Mouse (Mus musculus): ENCODE measurements at regions not wholly inside any gene's neighbourhood (a gene's known extent, or its start where the extent isn't known, plus 50 kb on each side); places are given as distances from the start of the nearest gene placed in this dataset.

DNA sequence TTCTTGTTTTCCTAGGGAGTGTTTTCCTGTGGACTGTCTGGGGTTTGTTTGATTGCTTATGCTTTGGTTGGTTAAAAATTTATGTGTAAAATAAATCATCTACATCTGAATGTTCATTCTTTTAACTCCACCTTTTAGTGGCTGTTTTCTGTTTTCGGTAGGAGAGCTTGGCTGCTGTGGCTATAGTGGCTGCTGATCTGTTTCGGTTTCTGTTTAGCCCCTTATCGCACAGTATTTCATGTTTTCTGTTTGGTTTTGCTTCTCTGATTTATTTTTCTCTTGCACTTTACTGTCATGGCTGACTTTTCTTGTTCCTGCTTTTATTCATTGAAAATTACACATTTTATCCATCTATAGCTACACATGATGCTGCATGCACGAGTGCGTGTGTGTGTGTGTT lies 206.0 kb upstream of the Hs6st1 start:
- H3K9me3 ChIP-seq (replicated peaks; ENCODE audit: insufficient read depth, low read length) = no peaks in the 10 kb centered on the region
- peak overlapping the region; percentile 57 for H3K9ac ChIP-seq (ENCODE audit: control insufficient read depth, low read depth, low read length, poor library complexity, severe bottlenecking)
- H3K79me2 ChIP-seq (ENCODE audit: control insufficient read depth, insufficient read depth, low read length, poor library complexity) = peaks cover 25% of the 10 kb centered on the region
- peaks cover 18 to 57% of the 10 kb centered on the region in 2 experiments for H3K4me1 ChIP-seq (ENCODE audit: control insufficient read depth in 1 of 2, insufficient read depth in 2 of 2, low read length in 2 of 2)
- peaks cover 0 to 58% of the 10 kb centered on the region in 2 experiments; a peak in 2 of 4 replicates for H3K36me3 ChIP-seq (ENCODE audit: control insufficient read depth in 1 of 2, insufficient read depth in 2 of 2, low read length in 2 of 2)
- H3K27ac ChIP-seq (ENCODE audit: control insufficient read depth, low read depth, low read length) = peak overlapping the region; percentile 94
- peak overlapping the region; percentile 18; a peak in 3 of 4 replicates for H3K4me3 ChIP-seq (ENCODE audit: control insufficient read depth in 1 of 2, insufficient read depth in 1 of 2, low read depth in 2 of 2, low read length in 2 of 2)
- DNase-seq (ENCODE audit: low read depth, low spot score) = no peak
- no peak for TF ChIP-seq MYC (IDR thresholded peaks at IDR 0.05; ENCODE audit: low read depth, low read length)
- TF ChIP-seq ETS1 (IDR thresholded peaks at IDR 0.05; ENCODE audit: low read depth, low read length) = peak; percentile 72
- no peak for TF ChIP-seq MAZ (IDR thresholded peaks at IDR 0.05; ENCODE audit: low read depth, low read length)
- TF ChIP-seq JUND (IDR thresholded peaks at IDR 0.05; ENCODE audit: low read depth, low read length) = no peak
- no peak for TF ChIP-seq RAD21 (IDR thresholded peaks at IDR 0.05; ENCODE audit: low read depth, low read length)
- TF ChIP-seq RCOR1 (IDR thresholded peaks at IDR 0.05; ENCODE audit: low read depth, low read length) = no peak
- TF ChIP-seq SIN3A (IDR thresholded peaks at IDR 0.05; ENCODE audit: low read length) = no peak; the same call in 1 of the 2 replicates
- no peak for TF ChIP-seq TAL1 (IDR thresholded peaks at IDR 0.05; ENCODE audit: low read length)
- no peak for TF ChIP-seq TBP (IDR thresholded peaks at IDR 0.05; ENCODE audit: low read depth, low read length)
- TF ChIP-seq EP300 (IDR thresholded peaks at IDR 0.05; ENCODE audit: low read depth in 1 of 2, low read length in 2 of 2) = peak in 1 of 2 experiments; percentile 33; a peak in 1 of 4 replicates
- TF ChIP-seq MYB (IDR thresholded peaks at IDR 0.05; ENCODE audit: low read depth, low read length) = no peak
- TF ChIP-seq POLR2A (IDR thresholded peaks at IDR 0.05; ENCODE audit: control insufficient read depth in 1 of 2, insufficient read depth in 1 of 2, low read depth in 1 of 2, low read length in 2 of 2, poor library complexity in 1 of 2) = no peak
- no peak for TF ChIP-seq MAX (IDR thresholded peaks at IDR 0.05; ENCODE audit: low read length)
- TF ChIP-seq HCFC1 (IDR thresholded peaks at IDR 0.05; ENCODE audit: low read depth, low read length) = no peak
- no peaks in the 10 kb centered on the region for H3K27me3 ChIP-seq (ENCODE audit: control insufficient read depth in 1 of 2, insufficient read depth in 2 of 2, low read length in 2 of 2)

DNA sequence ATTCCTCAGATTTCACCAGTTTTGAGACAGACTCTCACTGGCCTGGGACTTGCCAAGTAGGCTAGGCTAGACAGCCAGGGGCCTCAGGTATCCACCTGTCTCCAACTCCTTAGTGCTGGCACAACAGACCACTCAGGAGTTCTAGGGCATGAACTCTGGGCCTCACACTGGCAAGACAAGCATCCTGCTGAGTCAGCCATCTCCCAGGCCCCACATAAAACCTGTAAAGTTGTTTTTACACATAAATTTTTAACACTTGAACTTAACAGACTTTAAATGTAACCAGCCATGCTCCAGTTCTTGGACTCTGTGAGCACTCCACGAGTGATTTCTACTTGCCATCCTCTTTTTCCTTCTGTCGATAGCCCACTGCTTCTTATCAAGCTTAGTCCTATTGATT lies 205.5 kb upstream of the Hs6st1 start:
- no peak for TF ChIP-seq USF1 (IDR thresholded peaks at IDR 0.05; ENCODE audit: low read depth, low read length)
- no peak for TF ChIP-seq E2F4 (IDR thresholded peaks at IDR 0.05; ENCODE audit: borderline replicate concordance, low read depth, low read length)
- no peak for TF ChIP-seq TCF12 (IDR thresholded peaks at IDR 0.05; ENCODE audit: low read depth, low read length)
- TF ChIP-seq MAFK (IDR thresholded peaks at IDR 0.05; ENCODE audit: borderline replicate concordance, low read depth, low read length) = peak; percentile 83
- no peak for TF ChIP-seq NELFE (IDR thresholded peaks at IDR 0.05; ENCODE audit: low read depth, low read length)
- TF ChIP-seq GATA1 (IDR thresholded peaks at IDR 0.05; ENCODE audit: low read depth, low read length) = no peak
- Histone ChIP-seq H3K4me1 (ENCODE audit: control insufficient read depth in 1 of 2, insufficient read depth in 2 of 2, low read length in 2 of 2) (peaks cover 18 to 57% of the 10 kb centered on the region in 2 experiments), H3K36me3 (ENCODE audit: control insufficient read depth in 1 of 2, insufficient read depth in 2 of 2, low read length in 2 of 2) (peaks cover 0 to 58% of the 10 kb centered on the region in 2 experiments; a peak in 2 of 4 replicates), H3K4me3 (ENCODE audit: control insufficient read depth in 1 of 2, insufficient read depth in 1 of 2, low read depth in 2 of 2, low read length in 2 of 2) (peak overlapping the region; percentile 18; a peak in 2 of 4 replicates), H3K79me2 (ENCODE audit: control insufficient read depth, insufficient read depth, low read length, poor library complexity) (peaks cover 26% of the 10 kb centered on the region), H3K27ac (ENCODE audit: control insufficient read depth, low read depth, low read length) (peak overlapping the region; percentile 94), H3K9me3 (replicated peaks; ENCODE audit: insufficient read depth, low read length) (no peaks in the 10 kb centered on the region), H3K27me3 (ENCODE audit: control insufficient read depth in 1 of 2, insufficient read depth in 2 of 2, low read length in 2 of 2) (no peaks in the 10 kb centered on the region), H3K9ac (ENCODE audit: control insufficient read depth, low read depth, low read length, poor library complexity, severe bottlenecking) (peak overlapping the region; percentile 57)
- no peak for DNase-seq (ENCODE audit: low read depth, low spot score)
